Mouse (Mus musculus): Measurements from ENCODE around the gene Actl6a. TPM values are rescaled to one million over a fixed set of nuclear protein-coding genes. Genes with fewer than 3 reads are reported as not detected.

Actl6a gene
- polyA plus RNA-seq, 1 experiment from 2014 or later, result 225 TPM

DNA sequence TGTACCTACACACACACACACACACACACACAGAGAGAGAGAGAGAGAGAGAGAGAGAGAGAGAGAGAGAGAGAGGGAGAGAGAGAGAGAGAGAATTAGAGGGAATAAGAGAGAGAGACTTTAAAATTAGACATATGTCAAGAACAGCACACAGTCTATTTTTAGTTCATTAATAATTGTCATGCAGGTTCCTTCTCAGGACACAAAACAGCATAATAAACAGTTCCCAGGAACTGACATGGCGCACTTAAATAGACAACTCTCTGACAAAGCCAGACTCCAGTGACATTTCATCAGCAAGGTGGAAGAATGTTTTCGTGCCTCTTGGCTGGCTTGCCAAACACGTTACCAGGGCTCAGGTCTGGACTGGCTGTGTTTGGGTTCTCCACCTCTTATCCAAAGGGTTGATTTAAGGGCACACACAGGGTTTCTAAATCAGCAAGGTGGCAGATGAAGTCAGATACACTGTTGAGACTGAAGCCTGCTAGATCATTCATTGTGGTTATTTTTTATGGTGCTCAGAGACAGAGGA, 48.4 kb downstream of the Actl6a start:
- WGBS, result 86% methylated on average over 3 of the region's 3 CpGs
- H3K27me3 ChIP-seq, result no peaks in the 10 kb centered on the region
- H3K9me3 ChIP-seq, result no peaks in the 10 kb centered on the region
- ATAC-seq (ENCODE audit: insufficient number of reproducible peaks, insufficient read depth, low FRiP score, low TSS enrichment, low read depth), result no peak
- H3K27ac ChIP-seq, result no peak overlapping the region
- H3K4me3 ChIP-seq (replicated peaks), result no peak overlapping the region
- peaks cover 50% of the 10 kb centered on the region for H3K36me3 ChIP-seq
- no peak overlapping the region for H3K9ac ChIP-seq (replicated peaks)
- no peaks in the 10 kb centered on the region for H3K4me1 ChIP-seq (replicated peaks)
- no peak overlapping the region for H3K4me2 ChIP-seq

DNA sequence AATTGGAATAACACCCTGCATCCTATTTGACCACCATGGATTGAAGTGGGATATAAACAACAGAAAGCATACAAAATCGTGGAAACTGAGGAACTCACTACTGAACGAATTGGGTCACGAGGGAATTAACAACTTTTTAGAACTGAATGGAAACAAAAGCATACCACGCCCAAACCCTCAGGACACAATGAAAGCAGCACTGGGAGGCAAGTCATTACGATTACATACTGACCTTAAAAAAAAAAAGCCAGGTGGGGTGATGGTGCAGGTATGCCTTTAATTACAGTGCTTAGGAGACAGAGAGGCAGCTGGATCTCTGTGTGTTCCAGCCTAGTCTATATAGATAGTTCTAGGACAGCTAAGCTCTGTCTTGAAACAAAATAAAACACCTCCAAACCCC, 53.1 kb downstream of the Actl6a start:
- ATAC-seq (ENCODE audit: insufficient number of reproducible peaks, insufficient read depth, low FRiP score, low TSS enrichment, low read depth), result no peak

DNA sequence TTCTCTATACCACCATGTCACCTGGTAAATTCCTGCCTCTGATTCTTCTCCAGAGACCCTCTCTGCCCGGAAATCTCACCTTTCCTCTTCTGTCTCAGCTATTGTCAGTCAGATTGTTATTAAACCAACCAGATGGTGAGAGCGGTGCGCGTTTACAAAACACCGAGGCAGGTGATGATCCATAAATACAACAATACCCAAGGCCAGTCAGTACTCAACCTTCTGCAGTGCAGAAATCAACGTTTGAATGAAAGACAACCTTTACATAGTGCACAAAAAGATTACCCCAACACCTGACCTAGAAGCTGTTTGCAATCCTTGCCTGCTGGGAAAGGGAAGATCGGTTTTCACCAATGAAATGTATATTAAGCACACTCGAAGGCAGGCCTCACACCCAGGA, 56.9 kb downstream of the Actl6a start:
- 63% methylated on average over 8 of the region's 8 CpGs for WGBS

More for the DNA sequence above, 53.1 kb downstream of the Actl6a start:
- Histone ChIP-seq H3K27ac (no peak overlapping the region), H3K9ac (replicated peaks) (no peak overlapping the region), H3K4me2 (no peak overlapping the region), H3K27me3 (no peaks in the 10 kb centered on the region), H3K4me3 (replicated peaks) (no peak overlapping the region), H3K36me3 (peaks cover 5% of the 10 kb centered on the region; the same call in 1 of the 2 replicates), H3K9me3 (no peaks in the 10 kb centered on the region), H3K4me1 (replicated peaks) (no peaks in the 10 kb centered on the region)
- WGBS, result 72% methylated on average over 5 of the region's 5 CpGs

DNA sequence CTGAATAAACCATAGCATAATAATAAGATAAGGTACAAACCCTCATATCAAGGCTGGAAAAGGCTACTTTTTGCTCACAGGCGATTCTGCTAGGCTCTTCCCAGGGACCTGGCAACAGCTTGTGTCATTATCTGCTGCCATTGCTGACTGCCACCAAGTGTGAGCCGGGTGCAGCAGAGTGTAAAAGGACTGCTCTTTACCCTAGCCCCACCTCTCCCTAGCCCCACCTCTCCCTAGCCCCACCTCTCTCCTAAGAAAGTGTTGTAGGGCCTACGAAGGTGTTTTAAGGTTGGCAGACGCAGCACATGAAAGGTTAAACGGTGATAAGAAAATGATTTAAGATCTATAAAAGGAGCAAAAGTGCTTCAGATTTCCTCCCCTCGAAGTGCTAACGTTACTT, 57.8 kb downstream of the Actl6a start:
- Histone ChIP-seq H3K4me3 (replicated peaks) (no peak overlapping the region), H3K9ac (replicated peaks) (no peak overlapping the region), H3K27ac (no peak overlapping the region), H3K36me3 (no peaks in the 10 kb centered on the region), H3K9me3 (no peaks in the 10 kb centered on the region), H3K4me1 (replicated peaks) (no peaks in the 10 kb centered on the region), H3K27me3 (no peaks in the 10 kb centered on the region), H3K4me2 (no peak overlapping the region)
- no peak for ATAC-seq (ENCODE audit: insufficient number of reproducible peaks, insufficient read depth, low FRiP score, low TSS enrichment, low read depth)
- WGBS, result 41% methylated on average over 7 of the region's 7 CpGs

More for the DNA sequence above, 56.9 kb downstream of the Actl6a start:
- Histone ChIP-seq H3K4me3 (replicated peaks) (no peak overlapping the region), H3K27ac (no peak overlapping the region), H3K36me3 (no peaks in the 10 kb centered on the region), H3K4me2 (no peak overlapping the region), H3K9me3 (no peaks in the 10 kb centered on the region), H3K9ac (replicated peaks) (no peak overlapping the region), H3K27me3 (no peaks in the 10 kb centered on the region), H3K4me1 (replicated peaks) (no peaks in the 10 kb centered on the region)
- no peak for ATAC-seq (ENCODE audit: insufficient number of reproducible peaks, insufficient read depth, low FRiP score, low TSS enrichment, low read depth)

DNA sequence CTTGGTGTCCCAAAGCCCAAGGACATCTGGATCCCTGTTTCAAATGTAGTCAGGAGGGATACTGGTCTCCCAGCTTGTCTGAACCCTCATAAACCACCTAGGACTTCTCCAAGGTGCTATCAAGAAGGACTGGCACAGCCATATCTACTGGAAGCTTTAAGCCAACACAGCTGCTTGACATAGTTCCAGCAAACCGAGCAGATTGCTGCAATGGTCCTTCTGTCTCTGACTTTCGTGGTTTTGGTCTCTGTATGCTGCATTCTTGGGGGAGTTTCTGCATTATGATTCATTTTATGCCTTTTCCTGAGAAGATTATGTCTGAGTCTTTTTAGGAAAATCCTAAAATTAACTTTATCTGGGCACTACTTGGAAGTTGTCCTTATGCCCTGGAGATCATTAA, 64.7 kb downstream of the Actl6a start:
- Histone ChIP-seq H3K9me3 (no peaks in the 10 kb centered on the region), H3K4me2 (no peak overlapping the region), H3K27ac (no peak overlapping the region), H3K9ac (replicated peaks) (no peak overlapping the region), H3K4me1 (replicated peaks) (no peaks in the 10 kb centered on the region), H3K36me3 (no peaks in the 10 kb centered on the region), H3K4me3 (replicated peaks) (no peak overlapping the region), H3K27me3 (no peaks in the 10 kb centered on the region)
- no peak for ATAC-seq (ENCODE audit: insufficient number of reproducible peaks, insufficient read depth, low FRiP score, low TSS enrichment, low read depth)
- 80% methylated on average over 2 of the region's 2 CpGs for WGBS

Other genes with a start within 250 kb of the Actl6a start
- 0.20 TPM in 2 replicates for gene Kcnmb3, start 214.1 kb upstream of the Actl6a start, polyA plus RNA-seq (2016; fragmentation: Nextera tagmentation; extraction: Ambion mirVana)
- 44.8 and 48.3 TPM in 2 replicates for gene Zfp639, start 196.0 kb upstream of the Actl6a start, polyA plus RNA-seq (2016; fragmentation: Nextera tagmentation; extraction: Ambion mirVana)
- gene Mfn1, start 176.8 kb upstream of the Actl6a start, polyA plus RNA-seq (2016; fragmentation: Nextera tagmentation; extraction: Ambion mirVana), result 42.8 and 44.3 TPM in 2 replicates
- gene Gnb4, start 89.7 kb upstream of the Actl6a start, polyA plus RNA-seq (2016; fragmentation: Nextera tagmentation; extraction: Ambion mirVana), result 47.8 and 54.0 TPM in 2 replicates
- 303 and 325 TPM in 2 replicates for gene Ndufb5, start 30.7 kb downstream of the Actl6a start, polyA plus RNA-seq (2016; fragmentation: Nextera tagmentation; extraction: Ambion mirVana)
- gene Mrpl47, start 31.3 kb downstream of the Actl6a start, polyA plus RNA-seq (2016; fragmentation: Nextera tagmentation; extraction: Ambion mirVana), result 34.1 and 39.8 TPM in 2 replicates
- 7.1 and 7.8 TPM in 2 replicates for gene Usp13, start 111.2 kb downstream of the Actl6a start, polyA plus RNA-seq (2016; fragmentation: Nextera tagmentation; extraction: Ambion mirVana)

Data from limb, embryonic 12.5 days (tissue).